Mouse (Mus musculus): ENCODE measurements around the gene Slc39a2.

Gene Slc39a2

DNA sequence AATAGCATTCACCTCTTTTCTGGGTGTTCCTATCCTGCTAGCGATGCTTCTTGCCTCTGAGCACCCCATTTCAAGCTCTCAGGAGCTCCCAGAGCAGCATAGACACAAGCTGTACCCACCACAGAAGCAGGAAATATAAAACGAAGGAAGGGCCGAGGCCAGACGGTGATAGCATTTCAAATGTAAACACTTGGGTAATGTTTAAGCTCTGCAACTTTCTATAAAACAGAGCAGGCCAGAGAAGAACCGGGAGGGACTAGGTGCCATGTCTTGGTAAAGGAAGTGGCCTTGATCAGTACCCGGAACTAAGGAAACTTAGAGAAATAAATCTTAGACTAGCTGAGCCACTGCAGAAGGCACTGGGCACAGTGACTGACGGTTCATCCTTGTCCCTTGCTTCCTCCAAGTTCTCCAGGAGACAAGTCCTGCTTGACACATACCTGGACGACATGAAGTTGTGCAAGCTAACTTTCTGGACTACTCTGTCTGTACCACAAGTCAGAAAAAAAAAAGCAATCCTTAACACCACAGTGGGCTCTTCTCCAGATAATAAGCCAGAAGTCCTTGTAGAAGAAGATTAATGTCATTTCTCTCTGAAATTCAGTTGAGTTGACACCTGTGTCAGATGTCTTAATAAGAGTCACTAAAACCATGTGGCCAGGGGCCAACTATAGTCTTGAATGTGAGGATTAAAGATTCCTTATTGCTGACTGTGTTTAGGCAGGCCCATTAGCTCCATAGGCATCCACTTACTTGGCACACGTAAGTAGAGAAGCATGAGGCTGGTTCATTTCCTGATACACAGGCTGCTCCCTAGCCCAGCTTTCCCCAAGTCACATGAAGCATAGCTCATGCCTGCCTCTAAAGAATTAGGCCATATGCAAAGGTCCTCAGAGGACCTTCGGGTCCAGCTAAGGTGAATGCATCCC is 39.7 kb downstream of the Slc39a2 start:
- no peak for DNase-seq (ENCODE audit: low spot score)

DNA sequence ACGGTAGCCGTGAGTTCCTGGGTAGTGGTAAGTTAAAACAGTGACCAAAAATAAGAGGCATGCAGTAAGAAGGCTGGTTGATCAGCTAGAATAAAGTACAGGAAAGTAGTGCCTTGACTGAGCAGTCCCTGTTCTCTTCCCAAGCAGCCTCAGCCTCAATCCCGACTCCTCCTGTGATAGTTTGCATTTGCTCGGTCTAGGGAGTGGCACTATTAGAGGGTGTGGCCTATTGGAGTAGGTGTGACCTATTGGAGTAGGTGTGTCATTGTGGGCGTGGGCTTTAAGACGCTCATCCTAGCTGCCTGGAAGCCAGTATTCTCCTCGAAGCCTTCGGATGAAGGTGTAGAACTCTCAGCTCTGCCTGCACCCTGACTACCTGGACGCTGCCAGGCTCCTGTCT is 46.3 kb downstream of the Slc39a2 start:
- no peak for DNase-seq (ENCODE audit: low spot score)

DNA sequence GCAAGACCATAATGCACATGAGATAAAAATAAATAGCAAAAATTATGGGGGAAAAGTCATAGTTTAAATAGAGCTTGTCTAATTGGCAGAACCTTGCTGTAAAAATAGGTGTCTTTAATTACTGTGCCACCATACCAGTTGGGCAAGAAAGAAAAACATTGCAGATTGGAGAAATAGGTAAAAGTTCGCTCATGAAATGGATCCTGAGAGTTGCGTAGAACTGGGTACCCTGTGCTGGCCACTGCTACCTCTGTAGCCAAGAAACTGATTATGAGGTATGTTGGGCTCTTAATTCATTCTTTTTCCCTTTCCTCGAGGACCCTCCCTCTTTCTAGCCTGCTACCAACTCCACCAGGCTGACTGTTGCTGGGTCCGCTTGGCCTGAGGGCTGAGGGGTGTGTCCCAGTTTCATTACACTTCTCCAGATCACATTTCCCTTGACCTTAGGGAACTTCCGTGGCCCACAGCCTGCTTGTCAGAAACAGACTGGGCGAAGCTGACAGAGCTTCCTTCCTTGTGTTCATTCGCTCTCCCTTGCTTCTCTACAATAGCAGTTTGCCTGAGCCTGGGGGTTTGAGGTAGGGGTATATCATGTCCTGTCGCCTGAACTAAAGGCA is 48.4 kb downstream of the Slc39a2 start:
- no peak for DNase-seq (ENCODE audit: low spot score)

DNA sequence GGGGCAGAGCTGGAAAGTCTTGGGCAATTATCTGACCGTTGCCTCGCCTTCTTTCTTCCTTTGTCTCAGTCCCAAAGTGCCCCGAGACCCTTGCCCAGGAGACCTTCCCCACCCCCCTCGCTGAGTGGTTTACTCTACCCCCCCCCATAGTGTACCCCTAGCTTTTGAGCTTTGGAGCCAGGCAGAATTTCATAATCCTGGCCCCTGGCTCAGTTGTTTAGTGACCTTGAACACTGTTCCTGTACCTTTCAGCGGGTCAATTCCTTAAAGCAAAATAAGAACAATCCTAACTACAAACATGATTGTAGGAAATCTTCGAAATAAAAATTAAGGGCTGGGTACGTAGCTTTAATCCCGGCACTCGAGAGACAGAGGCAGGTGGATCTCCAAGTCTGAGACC is 48.9 kb downstream of the Slc39a2 start:
- DNase-seq (ENCODE audit: low spot score) = no peak

DNA sequence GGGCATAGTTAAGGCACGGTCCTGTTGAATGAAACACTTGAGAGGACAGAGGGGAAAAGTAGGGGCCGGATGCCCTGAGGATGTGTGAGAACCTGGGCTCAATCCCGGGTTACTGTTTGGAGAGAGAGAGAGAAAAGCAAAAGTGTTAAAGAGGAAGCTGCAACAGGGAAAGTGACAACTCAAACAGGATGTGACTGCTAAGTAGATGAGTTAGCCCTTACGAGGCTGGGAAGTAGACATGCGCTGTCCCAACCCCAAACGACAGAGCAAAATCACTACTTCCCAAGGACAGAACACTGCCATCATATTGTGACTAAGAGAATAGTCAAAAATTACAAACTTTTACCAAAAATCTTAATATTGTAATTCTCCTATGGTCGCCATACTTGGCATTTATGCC is 49.5 kb downstream of the Slc39a2 start:
- DNase-seq (ENCODE audit: low spot score) = no peak

DNA sequence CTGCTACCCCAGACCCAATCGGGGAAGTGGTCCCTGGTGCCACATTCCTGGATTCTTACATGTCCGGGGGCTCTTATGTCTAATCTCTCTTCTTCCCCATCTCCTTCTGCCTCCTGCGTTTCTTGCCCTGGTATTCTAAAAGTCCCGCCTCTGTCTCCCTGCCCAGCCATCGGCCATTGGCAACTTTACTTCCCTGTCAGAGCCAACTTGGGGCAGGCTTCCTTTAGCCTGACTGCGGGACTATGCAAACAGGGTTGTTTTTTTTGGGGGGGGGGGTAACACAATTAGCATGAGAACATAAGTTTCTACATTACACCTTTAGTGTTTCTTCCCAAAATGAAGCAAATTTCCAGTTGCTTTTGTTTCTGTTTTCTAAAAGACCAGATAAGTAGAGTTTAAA is 50.6 kb downstream of the Slc39a2 start:
- DNase-seq (ENCODE audit: low spot score) = no peak
